In the genomic region with DNA sequence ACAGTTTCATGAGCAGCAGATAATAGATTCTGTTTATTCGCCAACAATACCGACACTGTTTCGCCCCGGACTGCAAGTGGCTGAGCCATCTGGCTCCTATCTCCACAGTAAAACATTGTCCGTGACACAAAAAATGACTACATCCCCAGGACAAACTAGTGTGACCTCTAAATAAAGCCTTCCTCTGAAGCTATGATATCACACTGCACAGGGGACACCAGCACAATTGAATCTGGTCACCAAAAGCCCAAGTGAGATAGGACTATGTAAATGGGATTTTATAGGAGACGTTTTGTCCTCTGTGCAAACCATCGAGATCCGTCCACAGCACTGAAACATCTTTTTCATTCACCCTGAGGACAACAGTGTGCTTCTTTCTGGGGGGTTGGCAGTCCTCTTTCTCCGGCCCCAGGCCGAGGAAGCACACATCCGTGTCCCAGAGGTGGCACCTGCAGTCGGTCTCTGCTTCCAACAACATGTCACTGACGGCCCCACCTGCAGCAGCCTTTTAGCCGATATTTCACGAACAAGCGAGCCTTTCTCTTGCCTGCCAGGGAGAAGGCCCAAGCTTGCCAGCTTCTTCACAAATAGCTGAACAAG, we compare ENCODE assay signal across 13 mouse cellular contexts. TPM values are rescaled to one million over a fixed set of nuclear protein-coding genes. Genes with fewer than 3 reads are reported as not detected.
DNase-seq lines count a peak whose midpoint lies in the region; ATAC-seq and TF ChIP-seq lines count a peak whose summit lies in the region.
"Had no signal": no experiment of that assay in that cellular context is flagged by ENCODE, and none has a peak within 500 bp of the region (broad histone marks: within the 10 kb centered on the region; RNA-seq: fewer than 3 reads in every experiment).

No protein-coding gene starts in this region.

- H3K9ac ChIP-seq in midbrain, embryonic 14.5 days (replicated peaks; ENCODE audit: low read length), result no peak overlapping the region
- H3K9ac ChIP-seq: kidney, embryonic 15.5 days; limb, embryonic 13.5 days had no signal

- H3K4me1 ChIP-seq in midbrain, embryonic 14.5 days (ENCODE audit: control insufficient read depth, insufficient read depth, low read length), result peaks cover 33% of the 10 kb centered on the region
- H3K4me1 ChIP-seq: limb, embryonic 13.5 days had no signal

- H3K4me3 ChIP-seq in midbrain, embryonic 14.5 days (replicated peaks; ENCODE audit: low read depth, low read length), result no peak overlapping the region
- H3K4me3 ChIP-seq: embryonic facial prominence, embryonic 10.5 days; kidney, embryonic 15.5 days; limb, embryonic 13.5 days had no signal

- TF ChIP-seq POLR2A in brain, embryonic 14.5 days (IDR thresholded peaks at IDR 0.05; ENCODE audit: borderline replicate concordance, extremely low read depth, insufficient read depth, insufficient read length, poor library complexity, severe bottlenecking), result no peak

- peak; percentile 73 for ATAC-seq in frontal cortex, adult (ENCODE audit: low TSS enrichment)
- ATAC-seq in midbrain, embryonic 14.5 days (ENCODE audit: low FRiP score, low TSS enrichment), result peak; percentile 53; the same call in 1 of the 2 replicates
- ATAC-seq: lung, postnatal 0 days had no signal

- no peaks in the 10 kb centered on the region for H3K9me3 ChIP-seq in midbrain, embryonic 14.5 days (ENCODE audit: control insufficient read depth, low read length)
- H3K9me3 ChIP-seq: embryonic facial prominence, embryonic 10.5 days; kidney, embryonic 15.5 days; limb, embryonic 13.5 days had no signal

- no peaks in the 10 kb centered on the region for H3K36me3 ChIP-seq in midbrain, embryonic 14.5 days (ENCODE audit: control insufficient read depth, insufficient read depth, low read length)
- H3K36me3 ChIP-seq: embryonic facial prominence, embryonic 10.5 days; kidney, embryonic 15.5 days; limb, embryonic 13.5 days had no signal

- peak; percentile 74 for DNase-seq in brain, embryonic 14.5 days (ENCODE audit: low read depth)
- DNase-seq in layer of hippocampus, adult 9-10 months (ENCODE audit: low spot score), result peak; percentile 26
- DNase-seq in midbrain, embryonic 14.5 days, result peak; percentile 48
- DNase-seq in heart, adult 11 months, result no peak
- DNase-seq in spleen, postnatal 10 days (ENCODE audit: low spot score in 2 of 2), result no peak
- no peak for DNase-seq in thymus, postnatal 14 days
- DNase-seq: thymus, adult 18-20 months had no signal

- 35% methylated on average over 16 of the region's 16 CpGs for WGBS in midbrain, embryonic 14.5 days

- H3K4me2 ChIP-seq in midbrain, embryonic 14.5 days (ENCODE audit: low read length), result no peak overlapping the region
- H3K4me2 ChIP-seq: kidney, embryonic 15.5 days; limb, embryonic 13.5 days had no signal

- peak overlapping the region; percentile 52 for H3K27ac ChIP-seq in midbrain, embryonic 14.5 days (replicated peaks; ENCODE audit: low read depth, low read length)
- H3K27ac ChIP-seq: embryonic facial prominence, embryonic 10.5 days; kidney, embryonic 15.5 days; limb, embryonic 13.5 days had no signal

- H3K27me3 ChIP-seq in midbrain, embryonic 14.5 days (ENCODE audit: control insufficient read depth, insufficient read depth, low read length), result peaks cover 53% of the 10 kb centered on the region

- no peak for TF ChIP-seq CTCF in brain, embryonic 14.5 days (IDR thresholded peaks at IDR 0.05; ENCODE audit: borderline replicate concordance, extremely low read depth, insufficient read depth, insufficient read length)

RNA-seq across cellular contexts. Expression of gene Olig1, which starts 36.0 kb away (rescaled TPM):
- 47.7 and 61.3 TPM in 2 replicates for polyA plus RNA-seq in brain, embryonic 14.5 days (2012; rRNA removed)
- 43.7 and 57.0 TPM in 2 replicates for polyA plus RNA-seq in midbrain, embryonic 14.5 days (2014; fragmentation: Nextera tagmentation; extraction: Ambion mirVana)
- polyA plus RNA-seq: lung, postnatal 0 days; small intestine, adult 2 months had no signal

Comparison
In these comparisons a context has a peak if more than half of its experiments do, and no peak if none do; other contexts are left out.
1. DNase-seq: peak in brain, embryonic 14.5 days (single experiment), layer of hippocampus, adult 9-10 months (single experiment) and midbrain, embryonic 14.5 days (single experiment); none in heart, adult 11 months (single experiment), spleen, postnatal 10 days (0 of 2) and thymus, postnatal 14 days (single experiment).